In the genomic region with DNA sequence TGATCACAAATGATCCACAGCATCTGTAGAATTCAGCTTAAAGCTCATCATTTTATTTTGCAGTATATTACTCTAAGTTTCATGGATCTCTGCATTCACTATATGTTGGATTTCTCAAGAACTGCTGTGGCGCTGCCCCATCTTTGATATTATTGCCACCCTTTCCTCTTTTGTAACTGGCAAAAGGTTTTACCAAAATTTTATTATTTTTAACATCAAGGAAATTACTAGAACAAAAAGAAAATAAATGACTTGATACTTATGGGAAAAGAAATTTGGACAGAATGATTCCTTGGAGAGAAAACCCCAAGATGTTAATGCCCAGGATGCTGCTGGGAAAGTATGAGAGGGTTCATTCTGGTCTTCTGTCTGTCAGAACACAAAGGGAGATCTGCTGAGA, we compare ENCODE assay signal across 21 mouse cellular contexts. TPM values are rescaled to one million over a fixed set of nuclear protein-coding genes. Genes with fewer than 3 reads are reported as not detected.
"Had no signal": no experiment of that assay in that cellular context is flagged by ENCODE, and none has a peak within 500 bp of the region (broad histone marks: within the 10 kb centered on the region; RNA-seq: fewer than 3 reads in every experiment).

TSS of gene Olfr109 (plus strand) at position 301 of the 400 bp plus-strand sequence.

- DNase-seq: cerebellum, adult 8-10 months; cerebellum, adult 9-10 months; cerebellum, adult 9-11 months; cerebellum, postnatal 10 days; cerebellum, postnatal 14 days; cerebellum, postnatal 25 days; cerebellum, postnatal 36 days; embryo, embryonic 11 days; forebrain, postnatal 0 days; gastrocnemius, adult 2 months; gastrocnemius, postnatal 10 days; gastrocnemius, postnatal 14 days; gastrocnemius, postnatal 25 days; gastrocnemius, postnatal 36 days; heart, adult 18-20 months; heart, adult 2 months had no signal

RNA-seq across cellular contexts. Expression of gene Olfr109, which starts in this region (rescaled TPM):
- total RNA-seq: common myeloid progenitor, adult 5-6 weeks; forebrain, postnatal 0 days; gastrocnemius, adult 18-20 months; gastrocnemius, adult 2 months; gastrocnemius, adult 8-10 months; gastrocnemius, postnatal 10 days; gastrocnemius, postnatal 14 days; gastrocnemius, postnatal 25 days; gastrocnemius, postnatal 36 days; gastrocnemius, postnatal 4 days; granulocyte monocyte progenitor cell, adult 5-6 weeks; heart, adult 18-20 months; heart, adult 2 months had no signal
